Mouse (Mus musculus) spleen, postnatal 0 days (tissue): ENCODE measurements around the gene Mgat4b. TPM values are rescaled to one million over a fixed set of nuclear protein-coding genes. Genes with fewer than 3 reads are reported as not detected.

Source experiments
- polyA plus RNA-seq: library from polyadenylated mRNA; unstranded; fragments of >200 nt; fragmentation: Nextera tagmentation; extraction: Ambion mirVana; gene quantifications from 2 replicates; pipeline ENCODE4 v1.2.1, GENCODE M21; 2015

Mgat4b gene
- 25.7 and 27.6 TPM in 2 replicates for polyA plus RNA-seq

GRCm38 (mm10) chr11:50210505-50211151 lies at the start of gene Mgat4b, which contains the start of gene Sqstm1:
Mgat4b (plus strand) TSS chr11:50210890.
Sqstm1 (minus strand) TSS chr11:50210827.

GRCm38 (mm10) chr11:50174111-50174729 lies 36.5 kb upstream of the Mgat4b start, which contains the start of gene Mrnip:
Mrnip (plus strand) TSS chr11:50174444.

GRCm38 (mm10) chr11:50238324-50238723 lies 27.6 kb downstream of the Mgat4b start, which contains the start of gene Ltc4s:
Ltc4s (minus strand) TSS chr11:50238616.

Other genes starting within 250 kb of the Mgat4b start
- 60.5 and 79.4 TPM in 2 replicates for gene Rnf130, start 185.5 kb upstream of the Mgat4b start, polyA plus RNA-seq
- gene Tbc1d9b, start 79.5 kb upstream of the Mgat4b start, polyA plus RNA-seq = 14.2 and 17.6 TPM in 2 replicates
- gene Mrnip, start 36.4 kb upstream of the Mgat4b start, polyA plus RNA-seq = 12.2 and 12.7 TPM in 2 replicates
- gene Sqstm1, start 63 bp upstream of the Mgat4b start, polyA plus RNA-seq = 142 and 167 TPM in 2 replicates
- 3.0 and 3.4 TPM in 2 replicates for gene Ltc4s, start 27.7 kb downstream of the Mgat4b start, polyA plus RNA-seq
- 3.1 and 3.9 TPM in 2 replicates for gene Maml1, start 81.4 kb downstream of the Mgat4b start, polyA plus RNA-seq
- 172 and 176 TPM in 2 replicates for gene Canx, start 114.8 kb downstream of the Mgat4b start, polyA plus RNA-seq
- not detected in 2 replicates for gene Cby3, start 143.6 kb downstream of the Mgat4b start, polyA plus RNA-seq
- 199 and 211 TPM in 2 replicates for gene Hnrnph1, start 166.1 kb downstream of the Mgat4b start, polyA plus RNA-seq
- gene Rufy1, start 220.2 kb downstream of the Mgat4b start, polyA plus RNA-seq = 8.8 and 11.7 TPM in 2 replicates